Mouse (Mus musculus) frontal cortex, adult 2 months (tissue): ENCODE measurements at regions not wholly inside any gene's neighbourhood (a gene's known extent, or its start where the extent isn't known, plus 50 kb on each side); places are given as distances from the start of the nearest gene placed in this dataset.

Experiments
- DNase-seq, 2 experiments: peaks; one replicate each; pipeline ENCODE4 v3.0.0; 2022; ENCODE audit warnings: low spot score in 1 of 2; ENCODE audit errors: extremely low spot score in 1 of 2

DNA sequence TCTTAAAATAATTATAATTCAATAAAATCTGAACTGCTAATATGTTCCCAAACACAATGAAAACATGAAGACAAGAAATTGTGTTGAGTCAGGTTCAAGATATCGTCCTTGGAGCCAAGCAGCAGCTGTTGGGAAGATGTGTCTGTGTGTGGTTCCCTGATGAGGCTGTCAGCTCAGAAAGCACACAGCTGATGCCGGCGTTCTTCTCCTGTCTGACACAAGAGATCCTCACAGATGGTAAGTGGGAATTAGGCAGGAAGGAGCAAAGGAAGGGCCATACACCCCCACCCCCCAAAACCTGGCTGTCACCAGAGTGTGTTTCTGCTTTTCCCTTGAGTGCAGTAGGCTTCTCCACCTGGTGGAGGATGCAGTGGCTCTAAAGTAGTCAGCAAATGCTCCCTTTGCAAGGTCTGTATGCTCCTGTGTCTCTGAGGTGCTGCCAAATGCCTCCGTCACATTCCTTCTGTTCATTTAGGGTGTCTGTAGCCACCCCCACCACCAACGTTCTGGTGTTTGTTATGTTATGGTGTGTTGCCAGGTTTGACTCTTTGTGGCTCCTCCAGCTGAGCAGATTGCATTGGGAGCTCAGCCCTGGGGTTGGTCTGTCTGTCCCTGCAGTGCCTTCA lies 188.9 kb upstream of the Npy start:
- DNase-seq = peak; percentile 29 to 64

GRCm38 (mm10) chr6:49637654-49638053 lies 184.9 kb upstream of the Npy start:
- DNase-seq = peak; percentile 64 to 81

- peak in 1 of 2 experiments; percentile 34 for DNase-seq
Observed at GRCm38 (mm10) chr6:49641256-49641655, 181.3 kb upstream of the Npy start.

GRCm38 (mm10) chr6:49654541-49655130 lies 167.9 kb upstream of the Npy start:
- no peak for DNase-seq

DNA sequence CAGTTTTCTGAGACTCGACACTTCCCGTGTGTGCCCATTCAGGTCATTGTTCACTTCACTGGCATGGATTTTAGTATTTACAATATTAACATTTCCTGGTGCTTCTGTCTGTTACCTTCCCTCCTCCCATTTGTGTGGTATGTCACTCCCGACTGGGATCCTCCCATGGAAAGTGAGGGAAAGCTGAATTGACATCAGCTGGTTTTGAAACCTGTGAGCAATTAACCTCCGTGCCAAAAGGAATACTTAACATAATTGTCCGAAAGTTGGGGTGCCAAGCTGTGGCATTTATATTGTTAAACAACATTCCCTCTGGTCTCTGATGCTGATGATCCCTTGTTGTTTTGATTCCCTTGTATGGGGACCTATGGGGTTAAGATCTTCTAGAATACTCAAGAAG lies 167.3 kb upstream of the Npy start:
- DNase-seq = no peak

GRCm38 (mm10) chr6:49656359-49657280 lies 165.9 kb upstream of the Npy start:
- peak in 1 of 2 experiments; percentile 33 for DNase-seq

DNA sequence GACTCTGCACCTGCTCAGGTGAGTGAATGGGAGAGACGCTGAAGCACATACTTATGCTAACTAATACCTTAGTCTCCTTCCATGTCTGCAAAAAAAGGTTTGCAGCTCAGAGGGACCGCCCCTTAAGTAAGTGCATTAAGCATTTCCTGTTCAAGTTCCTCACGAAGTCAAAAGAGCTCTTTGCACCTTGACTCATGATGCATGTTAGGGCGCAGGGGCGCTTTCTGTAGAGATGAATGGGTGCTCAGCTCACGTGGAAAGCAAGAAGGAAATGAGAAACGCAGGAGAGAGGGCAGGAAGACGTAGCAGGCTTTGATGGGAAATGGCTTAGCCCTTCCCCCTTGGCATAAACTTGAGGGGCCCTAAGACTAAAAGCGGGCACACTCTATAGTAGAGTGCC lies 164.5 kb upstream of the Npy start:
- no peak for DNase-seq

DNA sequence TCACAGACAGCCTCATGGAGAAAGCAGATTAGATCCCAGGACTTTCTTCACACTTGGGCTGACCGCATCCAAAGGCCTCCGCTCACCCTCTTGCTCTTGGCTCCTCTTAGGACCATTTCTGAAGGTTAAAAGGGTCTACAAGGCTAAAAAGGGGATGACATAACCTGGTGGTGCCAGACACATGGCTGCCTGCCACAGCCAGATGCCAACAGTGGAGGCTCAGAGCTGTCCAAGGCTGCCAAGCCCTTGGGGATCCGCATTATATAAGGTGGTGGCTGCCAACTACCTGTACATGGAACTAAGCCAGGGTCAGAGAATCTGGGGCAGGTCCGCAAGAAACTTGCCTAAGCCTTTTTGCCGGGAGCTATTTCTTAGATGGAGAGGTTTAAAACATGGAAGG lies 151.5 kb upstream of the Npy start:
- DNase-seq = no peak

DNA sequence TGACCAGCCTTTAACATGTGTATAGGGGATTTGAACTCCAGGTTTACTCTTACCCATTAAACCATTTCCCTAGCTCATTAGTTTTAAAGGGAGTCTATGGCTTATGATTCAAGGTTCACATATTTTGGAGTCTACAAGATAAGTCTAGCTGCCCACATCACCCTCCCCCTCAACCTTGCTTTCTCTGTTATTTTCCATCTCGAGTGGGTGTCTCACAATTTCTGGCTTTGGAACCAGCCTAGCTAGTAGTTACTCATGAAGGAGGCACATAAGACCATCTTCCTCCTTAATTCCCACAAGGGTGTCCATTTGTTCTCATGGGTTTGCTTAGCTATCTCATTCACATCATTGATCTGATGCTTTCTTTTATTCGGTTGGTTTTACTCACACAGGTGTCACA lies 150.6 kb upstream of the Npy start:
- peak in 1 of 2 experiments; percentile 17 for DNase-seq

- no peak for DNase-seq
Observed at GRCm38 (mm10) chr6:49686776-49687175, 135.7 kb upstream of the Npy start.

GRCm38 (mm10) chr6:49692032-49692539 lies 130.4 kb upstream of the Npy start:
- DNase-seq = no peak

- DNase-seq = no peak
Observed at GRCm38 (mm10) chr6:49694851-49695250, 127.7 kb upstream of the Npy start.

- DNase-seq = peak in 1 of 2 experiments; percentile 72
Observed at GRCm38 (mm10) chr6:49696990-49697389, 125.5 kb upstream of the Npy start.

DNA sequence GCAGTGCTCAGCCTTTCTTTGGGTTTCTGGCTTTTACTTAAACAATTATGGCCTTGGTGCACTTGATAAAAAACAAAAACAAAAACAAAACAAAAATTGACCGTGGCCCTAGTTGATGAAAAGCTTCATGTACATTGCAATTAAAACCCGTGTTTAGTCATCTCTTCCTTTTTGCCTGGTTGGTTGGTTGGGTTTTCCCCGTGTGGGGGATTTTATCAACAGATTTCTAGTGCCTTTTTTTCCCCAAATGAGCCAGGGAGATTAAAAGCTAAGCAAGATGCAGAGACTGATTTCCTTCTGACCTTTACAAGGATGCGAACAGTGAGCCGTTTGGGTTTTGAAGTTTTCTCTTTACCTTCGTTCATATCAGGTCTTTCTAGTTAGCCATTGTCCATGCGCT lies 121.1 kb upstream of the Npy start:
- DNase-seq = no peak

- DNase-seq = no peak
Observed at GRCm38 (mm10) chr6:49712980-49713379, 109.5 kb upstream of the Npy start.

DNA sequence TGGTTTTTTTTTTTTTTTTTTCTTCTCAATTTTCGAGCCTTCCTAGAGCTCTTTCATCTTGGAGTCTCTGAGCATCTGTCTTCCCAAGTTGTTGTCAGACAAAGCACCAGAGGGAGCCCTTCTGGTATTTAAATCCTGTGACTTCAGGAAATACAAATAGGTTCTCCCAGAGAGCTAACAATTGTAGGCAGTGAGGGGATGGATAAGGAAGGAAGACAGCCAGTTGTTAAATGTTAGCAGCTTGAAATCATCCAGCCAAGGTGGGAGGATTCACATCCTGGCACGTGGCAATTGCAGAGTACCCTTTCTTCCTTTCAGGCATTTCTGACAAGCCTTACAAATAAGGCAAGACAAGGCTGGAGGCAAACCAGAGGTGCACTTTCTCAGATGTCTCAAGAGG lies 106.0 kb upstream of the Npy start:
- peak; percentile 30 to 67 for DNase-seq

DNA sequence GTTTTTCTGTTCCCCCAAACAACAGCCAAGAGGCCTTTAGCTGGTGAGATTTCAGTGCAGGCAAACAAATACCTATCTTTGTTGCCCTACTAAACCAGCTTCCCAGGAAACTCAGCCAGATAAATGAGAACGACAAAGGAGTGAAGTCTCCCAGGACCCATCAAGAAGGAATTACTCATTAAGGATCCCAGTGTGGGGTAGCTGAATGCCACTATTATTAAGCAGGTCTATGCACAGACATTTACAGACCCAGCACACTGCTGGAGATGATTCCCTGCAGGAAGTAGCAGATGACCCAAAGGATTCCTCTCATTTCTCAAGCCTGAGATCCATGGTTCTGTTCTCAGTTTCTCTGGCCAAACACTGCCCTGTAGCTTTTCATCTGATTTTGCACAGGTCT lies 105.6 kb upstream of the Npy start:
- no peak for DNase-seq

DNA sequence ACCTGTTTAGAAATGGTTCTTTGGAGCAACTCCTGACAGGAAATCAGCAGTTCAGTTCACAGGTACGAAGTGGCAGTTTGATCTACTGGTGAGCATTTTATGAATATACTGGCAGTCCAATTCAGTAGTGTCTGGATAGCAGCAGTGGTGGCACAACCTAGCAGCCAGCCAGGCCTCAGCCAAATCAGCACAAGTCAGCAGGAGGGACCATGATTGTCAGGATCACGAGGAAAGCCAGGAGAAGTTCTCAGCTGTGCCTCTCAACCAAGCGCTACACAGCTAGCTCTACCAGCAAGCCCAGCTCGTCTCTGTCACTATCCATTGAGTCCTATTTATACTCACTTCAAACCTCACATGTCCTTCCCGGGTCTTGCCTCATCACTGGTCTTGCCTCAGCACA lies 89.3 kb upstream of the Npy start:
- no peak for DNase-seq

DNA sequence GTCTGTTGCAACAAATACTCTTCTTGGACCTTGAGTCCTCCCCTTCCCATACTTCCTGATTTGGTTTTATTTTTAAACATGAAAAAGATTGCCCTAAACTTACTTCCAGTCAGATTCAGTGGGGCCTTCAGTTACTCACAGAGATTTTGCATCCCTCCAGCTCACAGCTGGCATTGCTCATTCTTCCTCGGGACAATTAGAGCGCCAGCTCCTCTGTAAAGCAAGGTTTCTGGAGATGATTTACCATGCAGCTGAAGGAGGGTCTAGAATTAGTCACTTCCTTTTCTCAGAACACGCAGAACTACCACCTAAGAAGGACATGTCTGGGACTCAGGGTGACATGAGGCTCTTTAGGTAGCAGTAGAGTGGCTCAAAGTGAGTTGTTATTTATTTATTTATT lies 79.4 kb upstream of the Npy start:
- no peak for DNase-seq

- no peak for DNase-seq
Observed at GRCm38 (mm10) chr6:49745301-49745700, 77.2 kb upstream of the Npy start.

DNA sequence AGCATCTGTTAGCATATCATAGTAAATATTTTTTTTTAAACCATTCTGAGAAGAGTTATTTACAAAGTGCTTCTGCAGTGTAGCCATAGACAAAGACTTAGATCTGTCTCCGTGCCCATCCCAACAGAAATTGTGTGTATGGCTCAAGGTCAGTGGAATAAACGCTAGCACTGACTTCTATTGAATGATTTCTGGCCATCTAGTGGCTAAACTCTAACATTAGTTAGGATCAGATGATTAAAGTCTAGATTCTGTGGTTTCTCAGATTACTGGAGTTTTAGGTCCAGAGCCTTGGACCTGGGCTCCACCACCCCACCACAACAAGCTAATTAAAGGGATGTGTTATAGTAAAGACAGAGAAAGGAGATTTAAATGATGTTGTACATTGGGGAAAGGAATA lies 72.0 kb upstream of the Npy start:
- no peak for DNase-seq
